Mouse (Mus musculus): ENCODE measurements around the gene Cpb2.

GRCm38 (mm10) chr14:75328062-75328461 lies 86.0 kb downstream of the Cpb2 start:
- TF ChIP-seq CTCF (IDR thresholded peaks at IDR 0.05; ENCODE audit: borderline replicate concordance, control insufficient read depth, extremely low read depth, insufficient read depth, low read length, poor library complexity) (no peak), POLR2A (IDR thresholded peaks at IDR 0.05; ENCODE audit: control insufficient read depth, extremely low read depth, insufficient read depth, low read length, poor library complexity) (no peak)

All from thymus, adult 2 months (tissue).